In the genomic region with DNA sequence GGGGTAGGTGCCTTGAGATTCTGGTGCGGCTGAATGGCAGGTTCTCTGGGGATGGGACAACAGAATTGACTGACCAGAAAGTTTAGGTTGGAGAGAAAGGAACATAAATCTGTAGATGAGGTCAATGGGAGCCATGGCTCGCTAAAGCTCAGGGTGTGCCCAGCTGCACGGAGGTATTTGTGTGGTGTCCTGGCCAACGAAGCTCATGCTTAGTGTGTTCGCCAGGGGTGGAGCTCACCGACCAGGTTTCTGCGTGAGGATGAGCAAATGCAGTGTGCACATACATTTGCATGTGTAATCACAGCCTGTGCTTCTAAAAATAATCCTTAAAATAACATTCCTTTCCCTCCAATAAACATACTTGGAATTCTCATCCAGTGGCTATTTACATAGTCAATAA, we compare ENCODE assay signal across 17 mouse cellular contexts. TPM values are rescaled to one million over a fixed set of nuclear protein-coding genes. Genes with fewer than 3 reads are reported as not detected.
"Had no signal": no experiment of that assay in that cellular context is flagged by ENCODE, and none has a peak within 500 bp of the region (broad histone marks: within the 10 kb centered on the region; RNA-seq: fewer than 3 reads in every experiment).

No protein-coding gene starts in this region.

- ATAC-seq: hindbrain, embryonic 16.5 days; liver, postnatal 0 days had no signal

- H3K27me3 ChIP-seq: limb, embryonic 12.5 days; liver, embryonic 13.5 days; lung, embryonic 15.5 days; megakaryocyte, embryonic 14.5 days; midbrain, embryonic 12.5 days had no signal

- H3K27ac ChIP-seq: limb, embryonic 12.5 days; liver, embryonic 13.5 days; lung, embryonic 15.5 days; macrophage; midbrain, embryonic 12.5 days had no signal

- H3K4me1 ChIP-seq: limb, embryonic 12.5 days; liver, embryonic 13.5 days; lung, embryonic 15.5 days; megakaryocyte, embryonic 14.5 days; midbrain, embryonic 12.5 days had no signal

- DNase-seq: liver; liver, embryonic 13.5 days; liver, postnatal 0 days; lung, postnatal 14 days; right cerebral cortex, adult 18-20 months; right cerebral cortex, postnatal 25 days; thymus, postnatal 36 days had no signal

- H3K4me2 ChIP-seq: limb, embryonic 12.5 days; liver, embryonic 13.5 days; lung, embryonic 15.5 days; midbrain, embryonic 12.5 days had no signal

- H3K9ac ChIP-seq: limb, embryonic 12.5 days; liver, embryonic 13.5 days; liver, postnatal 0 days; lung, embryonic 15.5 days; midbrain, embryonic 12.5 days had no signal

- H3K36me3 ChIP-seq: limb, embryonic 12.5 days; liver, embryonic 13.5 days; lung, embryonic 15.5 days; midbrain, embryonic 12.5 days had no signal

- H3K4me3 ChIP-seq: limb, embryonic 12.5 days; liver, embryonic 13.5 days; lung, embryonic 15.5 days; megakaryocyte, embryonic 14.5 days; midbrain, embryonic 12.5 days had no signal

- H3K9me3 ChIP-seq: limb, embryonic 12.5 days; liver, embryonic 13.5 days; lung, embryonic 15.5 days; megakaryocyte, embryonic 14.5 days; midbrain, embryonic 12.5 days had no signal

RNA-seq across cellular contexts. Expression of a gene that starts 2.9 kb away (rescaled TPM):
- polyA plus RNA-seq: hindbrain, embryonic 16.5 days; liver, embryonic 13.5 days; liver, postnatal 0 days; macrophage; midbrain, postnatal 0 days; small intestine, adult 2 months had no signal

RNA-seq across cellular contexts. Expression of a gene that starts 28.5 kb away (rescaled TPM):
- polyA plus RNA-seq: hindbrain, embryonic 16.5 days; intestine, embryonic 14.5 days; limb, embryonic 12.5 days; midbrain, embryonic 12.5 days; neural tube, embryonic 14.5 days; small intestine, adult 2 months had no signal

RNA-seq across cellular contexts. Expression of a gene that starts 55.9 kb away (rescaled TPM):
- polyA plus RNA-seq: macrophage; neural tube, embryonic 14.5 days; small intestine, adult 2 months had no signal
